17 mouse cellular contexts compared by ENCODE assay signal in the genomic region with DNA sequence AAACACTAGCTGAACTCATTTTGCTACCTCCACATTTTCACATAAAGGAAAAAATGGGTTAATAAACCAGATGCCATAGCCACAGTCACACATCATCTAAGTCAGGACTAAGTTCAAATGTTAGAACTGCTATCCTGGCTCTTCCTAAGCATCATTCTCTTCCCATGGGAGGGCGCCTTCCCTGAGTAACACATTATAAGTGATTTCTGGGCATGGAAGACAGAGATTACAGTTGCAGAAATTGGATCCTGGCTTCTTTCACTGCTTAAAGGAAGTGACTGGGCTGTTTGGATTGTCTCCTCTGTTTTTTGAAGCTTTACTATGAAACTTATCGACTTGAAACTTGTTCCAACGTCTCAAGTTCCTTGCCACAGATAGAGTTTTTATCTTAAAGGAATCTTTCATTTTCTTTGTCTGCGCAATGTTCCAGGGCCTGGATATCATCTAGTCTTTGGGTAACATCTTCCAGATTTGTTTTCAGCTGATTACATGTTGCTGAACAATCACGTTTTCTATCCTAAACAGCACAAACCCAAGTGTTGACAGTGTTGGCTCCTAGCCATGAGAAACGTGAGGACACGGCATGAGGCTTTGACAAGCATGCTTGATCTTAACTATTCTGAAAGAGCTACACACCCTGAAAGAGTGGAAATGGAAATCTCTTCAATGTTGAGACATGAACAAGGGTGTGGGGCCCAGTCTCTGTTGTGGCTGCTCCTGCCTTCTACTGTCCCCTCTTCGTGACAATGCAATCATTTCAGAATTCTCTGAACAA.
DNase-seq lines count a peak whose midpoint lies in the region; ATAC-seq lines count a peak whose summit lies in the region.
"Had no signal": no experiment of that assay in that cellular context is flagged by ENCODE, and none has a peak within 500 bp of the region (broad histone marks: within the 10 kb centered on the region; RNA-seq: fewer than 3 reads in every experiment).

No protein-coding gene starts in this region.

- 37% methylated on average over 8 of the region's 8 CpGs for WGBS in heart, embryonic 12.5 days
- WGBS in heart, embryonic 11.5 days (ENCODE audit: insufficient replicate concordance), result 49% methylated on average over 8 of the region's 8 CpGs

- no peak overlapping the region for H3K4me3 ChIP-seq in heart, embryonic 12.5 days
- no peak overlapping the region for H3K4me3 ChIP-seq in heart, embryonic 11.5 days (ENCODE audit: low read depth, low read length)
- H3K4me3 ChIP-seq: forebrain, embryonic 13.5 days; midbrain, embryonic 12.5 days; stomach, embryonic 15.5 days had no signal

- no peak overlapping the region for H3K4me2 ChIP-seq in heart, embryonic 12.5 days
- H3K4me2 ChIP-seq in heart, embryonic 11.5 days, result no peak overlapping the region
- H3K4me2 ChIP-seq: forebrain, embryonic 13.5 days; midbrain, embryonic 12.5 days; stomach, embryonic 15.5 days had no signal

- 0 out of 2 replicates have a peak, but pooled peaks cover 2% of the 10 kb centered on the region for H3K4me1 ChIP-seq in heart, embryonic 12.5 days (replicated peaks)
- no peaks in the 10 kb centered on the region for H3K4me1 ChIP-seq in heart, embryonic 11.5 days (ENCODE audit: control insufficient read depth, insufficient read depth, low read length)
- H3K4me1 ChIP-seq: forebrain, embryonic 13.5 days; midbrain, embryonic 12.5 days; stomach, embryonic 15.5 days had no signal

- no peaks in the 10 kb centered on the region for H3K27me3 ChIP-seq in heart, embryonic 12.5 days (replicated peaks)
- H3K27me3 ChIP-seq in heart, embryonic 11.5 days (ENCODE audit: control insufficient read depth, insufficient read depth, low read length), result no peaks in the 10 kb centered on the region
- H3K27me3 ChIP-seq: forebrain, embryonic 13.5 days; midbrain, embryonic 12.5 days; Patski; stomach, embryonic 15.5 days had no signal

- peak; percentile 16 to 38 for DNase-seq in cerebellum, postnatal 10 days
- no peak for DNase-seq in cerebellum, adult 8-10 months
- peak; percentile 8 for DNase-seq in lung, postnatal 10 days
- DNase-seq in lung, adult 18-20 months, result no peak
- no peak for DNase-seq in layer of hippocampus, postnatal 25 days (ENCODE audit: extremely low spot score in 1 of 2, low spot score in 1 of 2)
- DNase-seq: cerebellum, adult 11-12 months; gastrocnemius, postnatal 10 days; kidney, postnatal 10 days had no signal

- no peak overlapping the region for H3K27ac ChIP-seq in heart, embryonic 12.5 days (ENCODE audit: poor library complexity, severe bottlenecking)
- no peak overlapping the region for H3K27ac ChIP-seq in heart, embryonic 11.5 days (ENCODE audit: low read depth, low read length)
- H3K27ac ChIP-seq: forebrain, embryonic 13.5 days; macrophage; midbrain, embryonic 12.5 days; stomach, embryonic 15.5 days had no signal

- peak; percentile 68 for ATAC-seq in heart, embryonic 12.5 days (ENCODE audit: insufficient number of reproducible peaks, low FRiP score)
- ATAC-seq in heart, embryonic 11.5 days (replicated peaks; ENCODE audit: insufficient number of reproducible peaks, low FRiP score, low TSS enrichment), result no peak; the same call in 1 of the 2 replicates
- no peak for ATAC-seq in granulocyte monocyte progenitor cell, adult 5-6 weeks (replicated peaks; ENCODE audit: poor library complexity, severe bottlenecking)
- ATAC-seq: forebrain, embryonic 13.5 days; inflammation-experienced regulatory T-cells, adult 6 months; Patski had no signal

- H3K9ac ChIP-seq in heart, embryonic 12.5 days, result no peak overlapping the region
- H3K9ac ChIP-seq in heart, embryonic 11.5 days (ENCODE audit: low read depth, low read length), result no peak overlapping the region
- H3K9ac ChIP-seq: forebrain, embryonic 13.5 days; midbrain, embryonic 12.5 days; stomach, embryonic 15.5 days had no signal

- no peaks in the 10 kb centered on the region for H3K36me3 ChIP-seq in heart, embryonic 12.5 days
- H3K36me3 ChIP-seq in heart, embryonic 11.5 days (ENCODE audit: control insufficient read depth, insufficient read depth, low read length), result no peaks in the 10 kb centered on the region
- H3K36me3 ChIP-seq: midbrain, embryonic 12.5 days; stomach, embryonic 15.5 days had no signal

- H3K9me3 ChIP-seq in heart, embryonic 12.5 days (replicated peaks), result no peaks in the 10 kb centered on the region
- H3K9me3 ChIP-seq in heart, embryonic 11.5 days (replicated peaks; ENCODE audit: control insufficient read depth, low read length), result no peaks in the 10 kb centered on the region
- H3K9me3 ChIP-seq: forebrain, embryonic 13.5 days; midbrain, embryonic 12.5 days; stomach, embryonic 15.5 days had no signal

Comparison
In these comparisons a context has a peak if more than half of its experiments do, and no peak if none do; other contexts are left out.
1. DNase-seq: peak in cerebellum, postnatal 10 days (2 of 2) and lung, postnatal 10 days (single experiment); none in cerebellum, adult 8-10 months (single experiment), lung, adult 18-20 months (0 of 2) and layer of hippocampus, postnatal 25 days (0 of 2).